Comparison of ENCODE assay signal across 10 mouse cellular contexts in the genomic region with DNA sequence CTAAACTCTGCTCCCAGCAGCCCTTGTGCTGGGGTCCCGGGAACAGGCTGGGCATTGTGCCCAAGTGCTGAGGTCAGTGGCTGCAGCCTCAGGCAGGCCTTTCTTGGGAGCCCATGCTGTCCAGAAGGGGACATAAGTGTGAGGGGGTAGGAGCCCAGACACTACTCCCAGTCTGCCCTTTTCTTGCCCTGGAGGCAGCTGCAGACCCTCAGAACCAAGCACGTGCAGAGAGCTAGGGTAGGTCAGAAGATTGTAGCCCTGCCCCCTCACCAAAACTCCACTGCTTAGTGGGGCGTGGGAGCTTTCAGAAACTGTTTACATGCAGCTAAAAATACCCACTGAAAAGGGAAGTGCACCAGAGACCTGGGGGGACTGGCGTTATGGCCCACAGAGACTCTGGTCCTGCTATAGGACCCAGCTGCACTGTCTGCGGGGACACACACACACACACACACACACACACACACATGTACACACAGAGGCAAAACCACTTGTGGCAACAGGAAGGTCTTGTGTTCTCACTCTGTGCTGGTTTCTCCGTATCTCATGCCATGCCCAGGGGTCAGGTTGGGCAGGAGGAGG. TPM values are rescaled to one million over a fixed set of nuclear protein-coding genes. Genes with fewer than 3 reads are reported as not detected.
A peak's percentile ranks its signal among the peaks of the same experiment; 100 is the strongest.
DNase-seq lines count a peak whose midpoint lies in the region; ATAC-seq and TF ChIP-seq lines count a peak whose summit lies in the region.
"Had no signal": no experiment of that assay in that cellular context is flagged by ENCODE, and none has a peak within 500 bp of the region (broad histone marks: within the 10 kb centered on the region; RNA-seq: fewer than 3 reads in every experiment).

No protein-coding gene starts in this region.

- no peaks in the 10 kb centered on the region for H3K27me3 ChIP-seq in MEL (ENCODE audit: control insufficient read depth in 1 of 2, insufficient read depth in 2 of 2, low read length in 2 of 2)
- no peaks in the 10 kb centered on the region for H3K27me3 ChIP-seq in forebrain, postnatal 0 days (ENCODE audit: insufficient read depth, low read length)
- H3K27me3 ChIP-seq in hindbrain, postnatal 0 days (ENCODE audit: insufficient read depth, low read length): no peaks in the 10 kb centered on the region
- H3K27me3 ChIP-seq in liver, embryonic 13.5 days: no peaks in the 10 kb centered on the region
- H3K27me3 ChIP-seq: Patski had no signal

- peaks cover 98% of the 10 kb centered on the region for H3K79me2 ChIP-seq in MEL (ENCODE audit: control insufficient read depth, insufficient read depth, low read length, poor library complexity)

- no peak for TF ChIP-seq EP300 in MEL (IDR thresholded peaks at IDR 0.05; ENCODE audit: low read depth in 1 of 2, low read length in 2 of 2)

- DNase-seq in heart, adult 11 months: peak; percentile 98
- no peak for DNase-seq in heart, adult 8-10 months (ENCODE audit: low spot score)
- peak; percentile 49 for DNase-seq in MEL (ENCODE audit: low read depth, low spot score)
- DNase-seq in forebrain, postnatal 0 days: no peak
- DNase-seq in hindbrain, postnatal 0 days (ENCODE audit: low spot score): peak; percentile 72
- no peak for DNase-seq in liver, embryonic 13.5 days
- DNase-seq in ovary, postnatal 14 days (ENCODE audit: low spot score): peak; percentile 38
- no peak for DNase-seq in T-cell, adult 2 months (ENCODE audit: low spot score)

- no peak overlapping the region for H3K4me3 ChIP-seq in MEL (ENCODE audit: control insufficient read depth in 1 of 2, insufficient read depth in 1 of 2, low read depth in 2 of 2, low read length in 2 of 2)
- H3K4me3 ChIP-seq in forebrain, postnatal 0 days (ENCODE audit: low read depth, low read length): no peak overlapping the region
- H3K4me3 ChIP-seq in hindbrain, postnatal 0 days (ENCODE audit: low read length): no peak overlapping the region
- H3K4me3 ChIP-seq in liver, embryonic 13.5 days (replicated peaks): no peak overlapping the region

- WGBS in forebrain, postnatal 0 days: 43% methylated on average over 6 of the region's 6 CpGs
- WGBS in hindbrain, postnatal 0 days: 40% methylated on average over 6 of the region's 6 CpGs
- 22% methylated on average over 6 of the region's 6 CpGs for WGBS in liver, embryonic 13.5 days (ENCODE audit: insufficient replicate concordance)

- no peak overlapping the region for H3K4me2 ChIP-seq in forebrain, postnatal 0 days (ENCODE audit: low read depth)
- peak overlapping the region; percentile 5; the same call in 1 of the 2 replicates for H3K4me2 ChIP-seq in hindbrain, postnatal 0 days (ENCODE audit: low read depth, low read length)
- H3K4me2 ChIP-seq in liver, embryonic 13.5 days: peak overlapping the region; percentile 98

- no peaks in the 10 kb centered on the region for H3K9me3 ChIP-seq in MEL (replicated peaks; ENCODE audit: insufficient read depth, low read length)
- H3K9me3 ChIP-seq in forebrain, postnatal 0 days (ENCODE audit: low read length): no peaks in the 10 kb centered on the region
- no peaks in the 10 kb centered on the region for H3K9me3 ChIP-seq in hindbrain, postnatal 0 days (ENCODE audit: low read length)
- no peaks in the 10 kb centered on the region for H3K9me3 ChIP-seq in liver, embryonic 13.5 days (replicated peaks)

- TF ChIP-seq POLR2A in MEL (IDR thresholded peaks at IDR 0.05; ENCODE audit: control insufficient read depth in 1 of 2, insufficient read depth in 1 of 2, low read depth in 1 of 2, low read length in 2 of 2, poor library complexity in 1 of 2): no peak

- no peak overlapping the region; the same call in 1 of the 2 replicates for H3K27ac ChIP-seq in MEL (ENCODE audit: control insufficient read depth, low read depth, low read length)
- H3K27ac ChIP-seq in forebrain, postnatal 0 days (ENCODE audit: low read depth, low read length): 0 out of 2 replicates have a peak overlapping the region, but pooled peaks have one; percentile 40
- peak overlapping the region; percentile 62 for H3K27ac ChIP-seq in hindbrain, postnatal 0 days
- peak overlapping the region; percentile 95 for H3K27ac ChIP-seq in liver, embryonic 13.5 days

- ATAC-seq in forebrain, postnatal 0 days: 0 out of 2 replicates have a peak, but pooled peaks have one; percentile 14
- peak; percentile 41 for ATAC-seq in hindbrain, postnatal 0 days
- ATAC-seq in liver, embryonic 13.5 days (ENCODE audit: low read depth): no peak
- ATAC-seq: Patski had no signal

- peaks cover 12 to 54% of the 10 kb centered on the region in 2 experiments for H3K36me3 ChIP-seq in MEL (ENCODE audit: control insufficient read depth in 1 of 2, insufficient read depth in 2 of 2, low read length in 2 of 2)
- no peaks in the 10 kb centered on the region; the same call in 1 of the 2 replicates for H3K36me3 ChIP-seq in forebrain, postnatal 0 days (ENCODE audit: insufficient read depth)
- H3K36me3 ChIP-seq in hindbrain, postnatal 0 days (ENCODE audit: insufficient read depth, low read length): 0 out of 2 replicates have a peak, but pooled peaks cover 4% of the 10 kb centered on the region
- peaks cover 17% of the 10 kb centered on the region for H3K36me3 ChIP-seq in liver, embryonic 13.5 days

- H3K4me1 ChIP-seq in MEL (ENCODE audit: control insufficient read depth in 1 of 2, insufficient read depth in 2 of 2, low read length in 2 of 2): peaks cover 25 to 59% of the 10 kb centered on the region in 2 experiments
- peaks cover 33% of the 10 kb centered on the region for H3K4me1 ChIP-seq in forebrain, postnatal 0 days (ENCODE audit: insufficient read depth)
- peaks cover 41% of the 10 kb centered on the region for H3K4me1 ChIP-seq in hindbrain, postnatal 0 days (ENCODE audit: insufficient read depth, low read length)
- H3K4me1 ChIP-seq in liver, embryonic 13.5 days (replicated peaks): peaks cover 97% of the 10 kb centered on the region

- no peak for TF ChIP-seq CTCF in MEL (IDR thresholded peaks at IDR 0.05 in 2 of 3, conservative IDR thresholded peaks at IDR 0.05 in 1 of 3; ENCODE audit: control insufficient read depth in 1 of 3, insufficient read depth in 1 of 3, low read depth in 2 of 3, low read length in 3 of 3, poor library complexity in 1 of 3, severe bottlenecking in 1 of 3)
- TF ChIP-seq CTCF in forebrain, postnatal 0 days (IDR thresholded peaks at IDR 0.05; ENCODE audit: low read depth): no peak
- no peak for TF ChIP-seq CTCF in hindbrain, postnatal 0 days (IDR thresholded peaks at IDR 0.05; ENCODE audit: low read depth)

- TF ChIP-seq RAD21 in MEL (IDR thresholded peaks at IDR 0.05; ENCODE audit: low read depth, low read length): no peak

- no peak overlapping the region for H3K9ac ChIP-seq in MEL (ENCODE audit: control insufficient read depth, low read depth, low read length, poor library complexity, severe bottlenecking)
- H3K9ac ChIP-seq in forebrain, postnatal 0 days: no peak overlapping the region
- 0 out of 2 replicates have a peak overlapping the region, but pooled peaks have one; percentile 17 for H3K9ac ChIP-seq in hindbrain, postnatal 0 days (replicated peaks; ENCODE audit: low read length)
- peak overlapping the region; percentile 96 for H3K9ac ChIP-seq in liver, embryonic 13.5 days

RNA-seq across cellular contexts. Expression of a gene that starts 15.6 kb away (rescaled TPM):
- total RNA-seq in heart, adult 8-10 months (2022): 10 to 100 TPM; 18.9 to 32.0 (median 27.7) TPM
- 213 and 215 TPM in 2 replicates for total RNA-seq in MEL (2012; rRNA removed)
- polyA plus RNA-seq in MEL (2012; ENCODE audit: insufficient read depth in 1 of 2, insufficient read length in 2 of 2, low read depth in 1 of 2, low replicate concordance in 2 of 2, missing spikeins in 1 of 2): 100 to 1,000 TPM in 1 of 2 experiments, not detected in 1; 338 TPM
- total RNA-seq in forebrain, postnatal 0 days (2014; rRNA removed): 105 and 135 TPM in 2 replicates
- polyA plus RNA-seq in forebrain, postnatal 0 days (2015; fragmentation: Nextera tagmentation; extraction: Ambion mirVana): 37.0 and 46.3 TPM in 2 replicates
- total RNA-seq in hindbrain, postnatal 0 days (2014; rRNA removed): 128 and 129 TPM in 2 replicates
- polyA plus RNA-seq in hindbrain, postnatal 0 days (2015; fragmentation: Nextera tagmentation; extraction: Ambion mirVana): 39.4 and 44.4 TPM in 2 replicates
- 20.7 and 21.7 TPM in 2 replicates for polyA plus RNA-seq in liver, embryonic 13.5 days (2015; fragmentation: Nextera tagmentation; extraction: Ambion mirVana)

RNA-seq across cellular contexts. Expression of a gene that starts 17.3 kb away (rescaled TPM):
- total RNA-seq in heart, adult 8-10 months (2022): under 1 TPM in 3 of 4 experiments, not detected in 1; 0.16 to 0.32 (median 0.22) TPM
- total RNA-seq in MEL (2012; rRNA removed): 0.08 TPM in 1 of 2 replicates, not detected in the other
- under 1 TPM in 1 of 2 experiments, not detected in 1; 0.11 TPM for polyA plus RNA-seq in MEL (2012; ENCODE audit: insufficient read depth in 1 of 2, insufficient read length in 2 of 2, low read depth in 1 of 2, low replicate concordance in 2 of 2, missing spikeins in 1 of 2)
- total RNA-seq in forebrain, postnatal 0 days (2014; rRNA removed): not detected in 2 replicates
- polyA plus RNA-seq in forebrain, postnatal 0 days (2015; fragmentation: Nextera tagmentation; extraction: Ambion mirVana): not detected in 2 replicates
- not detected in 2 replicates for total RNA-seq in hindbrain, postnatal 0 days (2014; rRNA removed)
- polyA plus RNA-seq in hindbrain, postnatal 0 days (2015; fragmentation: Nextera tagmentation; extraction: Ambion mirVana): not detected in 2 replicates
- 0.06 TPM in 1 of 2 replicates, not detected in the other for polyA plus RNA-seq in liver, embryonic 13.5 days (2015; fragmentation: Nextera tagmentation; extraction: Ambion mirVana)

RNA-seq across cellular contexts. Expression of a gene that starts 31.8 kb away (rescaled TPM):
- total RNA-seq in heart, adult 8-10 months (2022): not detected
- not detected in 2 replicates for total RNA-seq in MEL (2012; rRNA removed)
- polyA plus RNA-seq in MEL (2012; ENCODE audit: insufficient read depth in 1 of 2, insufficient read length in 2 of 2, low read depth in 1 of 2, low replicate concordance in 2 of 2, missing spikeins in 1 of 2): not detected
- total RNA-seq in forebrain, postnatal 0 days (2014; rRNA removed): 0.67 and 1.8 TPM in 2 replicates
- polyA plus RNA-seq in forebrain, postnatal 0 days (2015; fragmentation: Nextera tagmentation; extraction: Ambion mirVana): 1.2 and 2.6 TPM in 2 replicates
- total RNA-seq in hindbrain, postnatal 0 days (2014; rRNA removed): 0.10 TPM in 1 of 2 replicates, not detected in the other
- 0.79 and 1.2 TPM in 2 replicates for polyA plus RNA-seq in hindbrain, postnatal 0 days (2015; fragmentation: Nextera tagmentation; extraction: Ambion mirVana)
- polyA plus RNA-seq in liver, embryonic 13.5 days (2015; fragmentation: Nextera tagmentation; extraction: Ambion mirVana): not detected in 2 replicates
- polyA plus RNA-seq: large intestine, adult 2 months had no signal

RNA-seq across cellular contexts. Expression of a gene that starts 45.7 kb away (rescaled TPM):
- not detected for total RNA-seq in heart, adult 8-10 months (2022)
- total RNA-seq in MEL (2012; rRNA removed): not detected in 2 replicates
- polyA plus RNA-seq in MEL (2012; ENCODE audit: insufficient read depth in 1 of 2, insufficient read length in 2 of 2, low read depth in 1 of 2, low replicate concordance in 2 of 2, missing spikeins in 1 of 2): not detected
- total RNA-seq in forebrain, postnatal 0 days (2014; rRNA removed): not detected in 2 replicates
- polyA plus RNA-seq in forebrain, postnatal 0 days (2015; fragmentation: Nextera tagmentation; extraction: Ambion mirVana): not detected in 2 replicates
- not detected in 2 replicates for total RNA-seq in hindbrain, postnatal 0 days (2014; rRNA removed)
- not detected in 2 replicates for polyA plus RNA-seq in hindbrain, postnatal 0 days (2015; fragmentation: Nextera tagmentation; extraction: Ambion mirVana)
- 0.10 TPM in 1 of 2 replicates, not detected in the other for polyA plus RNA-seq in liver, embryonic 13.5 days (2015; fragmentation: Nextera tagmentation; extraction: Ambion mirVana)
- polyA plus RNA-seq: large intestine, adult 2 months; Patski had no signal

RNA-seq across cellular contexts. Expression of a gene that starts 48.6 kb away (rescaled TPM):
- total RNA-seq in heart, adult 8-10 months (2022): 10 to 100 TPM in 2 of 4 experiments, 1 to 10 TPM in 2; 6.9 to 11.9 (median 10.0) TPM
- 4.3 and 5.0 TPM in 2 replicates for total RNA-seq in MEL (2012; rRNA removed)
- 10 to 100 TPM in 1 of 2 experiments, not detected in 1; 11.9 TPM for polyA plus RNA-seq in MEL (2012; ENCODE audit: insufficient read depth in 1 of 2, insufficient read length in 2 of 2, low read depth in 1 of 2, low replicate concordance in 2 of 2, missing spikeins in 1 of 2)
- total RNA-seq in forebrain, postnatal 0 days (2014; rRNA removed): 24.6 and 31.4 TPM in 2 replicates
- polyA plus RNA-seq in forebrain, postnatal 0 days (2015; fragmentation: Nextera tagmentation; extraction: Ambion mirVana): 6.0 and 15.6 TPM in 2 replicates
- total RNA-seq in hindbrain, postnatal 0 days (2014; rRNA removed): 21.1 and 27.3 TPM in 2 replicates
- polyA plus RNA-seq in hindbrain, postnatal 0 days (2015; fragmentation: Nextera tagmentation; extraction: Ambion mirVana): 18.5 and 21.0 TPM in 2 replicates
- polyA plus RNA-seq in liver, embryonic 13.5 days (2015; fragmentation: Nextera tagmentation; extraction: Ambion mirVana): 3.6 and 3.7 TPM in 2 replicates

Comparison
In these comparisons a context has a peak if more than half of its experiments do, and no peak if none do; other contexts are left out.
1. DNase-seq: peak in heart, adult 11 months (single experiment), MEL (single experiment), hindbrain, postnatal 0 days (single experiment) and ovary, postnatal 14 days (single experiment); none in heart, adult 8-10 months (single experiment), forebrain, postnatal 0 days (single experiment), liver, embryonic 13.5 days (single experiment) and T-cell, adult 2 months (single experiment).
2. H3K9ac ChIP-seq: peak in hindbrain, postnatal 0 days (single experiment) and liver, embryonic 13.5 days (single experiment); none in MEL (single experiment) and forebrain, postnatal 0 days (single experiment).